Mouse (Mus musculus) liver, adult 2 months (tissue): ENCODE results near the gene Hoxa2. TPM values are rescaled to one million over a fixed set of nuclear protein-coding genes. Genes with fewer than 3 reads are reported as not detected.

ENCODE experiments used
- DNase-seq: peaks from one replicate; pipeline ENCODE4 v3.0.0-alpha.2; 2011; ENCODE audit warnings: low read depth, low spot score; ENCODE audit errors: extremely low read depth
- H3K27ac ChIP-seq: fragments of 200-500 bp; replicated peaks from 2 replicates; pipeline ENCODE4 v1.5.1; 2012; ENCODE audit warnings: low read depth, mild to moderate bottlenecking, control low read depth, inconsistent platforms, low read length; ENCODE audit not compliant: insufficient read depth
- H3K27me3 ChIP-seq: fragments of 200-500 bp; 2 replicates; pipeline ENCODE4 v1.6.1; 2012; ENCODE audit warnings: mild to moderate bottlenecking, moderate library complexity, low read length, inconsistent platforms; ENCODE audit not compliant: control insufficient read depth, insufficient read depth
- H3K36me3 ChIP-seq: fragments of 200-500 bp; 2 replicates; pipeline ENCODE4 v1.6.1; 2012; ENCODE audit warnings: low read length, inconsistent platforms; ENCODE audit not compliant: control insufficient read depth, insufficient read depth
- H3K4me1 ChIP-seq: fragments of 200-500 bp; 2 replicates; pipeline ENCODE4 v1.6.1; 2011; ENCODE audit warnings: low read length; ENCODE audit not compliant: control insufficient read depth, insufficient read depth
- H3K4me3 ChIP-seq: fragments of 200-500 bp; 2 replicates; pipeline ENCODE4 v1.5.1; 2011; ENCODE audit warnings: low read depth, mild to moderate bottlenecking, control low read depth, low read length, moderate library complexity; ENCODE audit not compliant: insufficient read depth
- H3K79me2 ChIP-seq: fragments of 200-500 bp; 2 replicates; pipeline ENCODE4 v1.6.1; 2012; ENCODE audit warnings: inconsistent platforms, mild to moderate bottlenecking, low read length, moderate library complexity; ENCODE audit not compliant: control insufficient read depth, insufficient read depth
- H3K9ac ChIP-seq: fragments of 200-500 bp; 2 replicates; pipeline ENCODE4 v1.6.1; 2012; ENCODE audit warnings: low read depth, mild to moderate bottlenecking, control low read depth, inconsistent platforms, low read length
- CTCF ChIP-seq: fragments of 200-500 bp; IDR thresholded peaks from 2 replicates; pipeline ENCODE4 v1.5.1; 2011; ENCODE audit warnings: low read depth, low read length, control low read depth
- POLR2A ChIP-seq: fragments of 200-500 bp; IDR thresholded peaks from 2 replicates; pipeline ENCODE4 v1.6.1; 2011; ENCODE audit warnings: low read length, control low read depth; ENCODE audit not compliant: insufficient read depth; ENCODE audit errors: extremely low read depth
- WGBS: fragments of 180-500 bp; shearing (Covaris S2); methylation state at CpG from one replicate; pipeline ENCODE4 v1.1.7; 2018; 5-methylcytosine and 5-hydroxymethylcytosine counted together
- polyA plus RNA-seq: library from polyadenylated mRNA; depleted of rRNA; stranded (reverse); fragments of >200 nt; gene quantifications from 2 replicates; pipeline ENCODE4 v1.2.3, GENCODE M21; 2012
- total RNA-seq: library from RNA; depleted of rRNA; stranded (reverse); fragments of >200 nt; gene quantifications from 2 replicates; pipeline ENCODE4 v1.2.3, GENCODE M21; 2014

Gene Hoxa2
- total and polyA plus RNA-seq, 2 experiments: 0.09 to 0.27 TPM

DNA sequence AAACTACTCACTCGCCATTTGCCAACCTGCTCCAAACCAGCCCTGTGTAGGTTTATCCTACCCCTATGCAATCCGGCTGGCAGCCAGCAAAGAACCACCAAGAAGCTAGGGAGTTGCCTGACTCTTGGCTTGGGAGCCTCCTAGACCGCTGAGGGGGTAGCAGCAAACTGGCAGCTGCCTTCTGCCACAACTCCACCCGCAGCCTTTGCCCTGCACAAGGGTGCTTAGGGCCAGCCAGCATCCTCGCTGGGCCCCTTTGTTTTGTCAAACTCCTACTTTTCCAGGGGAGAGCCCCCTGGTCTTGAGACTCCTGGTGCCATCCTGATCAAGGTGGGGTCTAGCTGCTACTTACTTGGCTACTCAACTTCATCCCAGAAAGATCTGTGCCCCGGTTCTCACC, 20.0 kb upstream of the Hoxa2 start:
- no peaks in the 10 kb centered on the region for H3K79me2 ChIP-seq
- peaks cover 15% of the 10 kb centered on the region for H3K27me3 ChIP-seq
- WGBS: 43% methylated on average over 6 of the region's 6 CpGs
- no peaks in the 10 kb centered on the region for H3K36me3 ChIP-seq
- DNase-seq: no peak
- TF ChIP-seq POLR2A (no peak), CTCF (no peak)
- H3K27ac ChIP-seq: no peak overlapping the region
- H3K4me3 ChIP-seq: no peak overlapping the region
- H3K9ac ChIP-seq: no peak overlapping the region
- H3K4me1 ChIP-seq: no peaks in the 10 kb centered on the region

- no peak overlapping the region for H3K9ac ChIP-seq
- 25% methylated on average over 10 of the region's 10 CpGs for WGBS
- DNase-seq: peak; percentile 40
- H3K4me1 ChIP-seq: no peaks in the 10 kb centered on the region
- H3K79me2 ChIP-seq: no peaks in the 10 kb centered on the region
- no peak overlapping the region for H3K4me3 ChIP-seq
- H3K36me3 ChIP-seq: no peaks in the 10 kb centered on the region
- H3K27ac ChIP-seq: no peak overlapping the region
- TF ChIP-seq POLR2A (no peak), CTCF (no peak)
- peaks cover 18% of the 10 kb centered on the region for H3K27me3 ChIP-seq
These were observed 18.9 kb upstream of the Hoxa2 start for GRCm38 (mm10) chr6:52183311-52184080.

DNA sequence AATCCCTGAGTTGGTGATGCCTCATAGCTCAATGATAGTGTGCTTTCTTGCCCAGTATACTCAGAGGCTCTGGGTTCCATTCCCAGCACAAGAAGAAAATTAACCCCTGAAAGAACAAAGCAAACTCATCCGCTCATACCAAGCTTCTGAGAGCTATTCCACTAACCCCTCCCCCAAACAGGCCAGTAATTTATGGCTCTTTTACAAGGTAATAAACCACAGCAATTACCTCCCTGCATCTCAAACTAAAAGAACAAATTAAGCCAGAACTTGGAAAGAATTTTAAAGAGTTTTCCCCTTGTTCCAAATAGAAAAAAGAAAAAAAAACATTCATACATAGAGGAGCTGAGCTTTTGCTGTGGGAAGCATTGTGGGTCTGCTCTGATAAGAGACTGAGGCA, 18.2 kb upstream of the Hoxa2 start:
- Histone ChIP-seq H3K79me2 (no peaks in the 10 kb centered on the region), H3K4me1 (no peaks in the 10 kb centered on the region), H3K27ac (no peak overlapping the region), H3K9ac (no peak overlapping the region), H3K36me3 (no peaks in the 10 kb centered on the region), H3K27me3 (peaks cover 20% of the 10 kb centered on the region), H3K4me3 (no peak overlapping the region)
- WGBS: 83% methylated on average over 1 of the region's 1 CpGs
- TF ChIP-seq CTCF (no peak), POLR2A (no peak)
- DNase-seq: no peak

- H3K4me3 ChIP-seq: no peak overlapping the region
- WGBS: 21% methylated on average over 2 of the region's 2 CpGs
- TF ChIP-seq POLR2A (no peak), CTCF (no peak)
- H3K79me2 ChIP-seq: no peaks in the 10 kb centered on the region
- no peak overlapping the region for H3K27ac ChIP-seq
- H3K4me1 ChIP-seq: no peaks in the 10 kb centered on the region
- peaks cover 21% of the 10 kb centered on the region for H3K27me3 ChIP-seq
- no peak for DNase-seq
- H3K9ac ChIP-seq: no peak overlapping the region
- H3K36me3 ChIP-seq: no peaks in the 10 kb centered on the region
These were observed 17.4 kb upstream of the Hoxa2 start for GRCm38 (mm10) chr6:52182030-52182429.

DNA sequence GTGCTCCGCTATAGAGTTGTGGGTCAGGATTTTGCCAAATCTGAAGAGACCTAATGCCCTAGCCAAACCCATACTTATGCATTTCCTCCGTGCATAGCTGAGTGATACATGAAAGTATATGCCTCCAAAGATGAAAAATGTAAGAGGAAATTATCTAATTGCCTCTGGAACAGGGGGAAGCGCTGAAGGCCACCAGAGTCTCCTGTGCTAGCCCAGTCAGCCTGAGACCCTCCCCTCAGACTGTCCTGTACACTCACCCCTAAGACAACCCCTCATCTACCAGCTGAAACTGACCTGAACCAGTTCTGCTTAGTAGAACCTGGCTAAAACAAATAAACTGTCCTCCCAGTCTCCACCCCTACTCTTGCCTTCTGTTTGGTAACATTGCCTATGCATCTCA, 16.1 kb upstream of the Hoxa2 start:
- WGBS: 66% methylated on average over 3 of the region's 3 CpGs
- H3K4me3 ChIP-seq: no peak overlapping the region
- no peak overlapping the region for H3K27ac ChIP-seq
- H3K36me3 ChIP-seq: no peaks in the 10 kb centered on the region
- peaks cover 19% of the 10 kb centered on the region for H3K27me3 ChIP-seq
- H3K79me2 ChIP-seq: no peaks in the 10 kb centered on the region
- no peak overlapping the region for H3K9ac ChIP-seq
- H3K4me1 ChIP-seq: no peaks in the 10 kb centered on the region
- no peak for DNase-seq
- TF ChIP-seq POLR2A (no peak), CTCF (no peak)

DNA sequence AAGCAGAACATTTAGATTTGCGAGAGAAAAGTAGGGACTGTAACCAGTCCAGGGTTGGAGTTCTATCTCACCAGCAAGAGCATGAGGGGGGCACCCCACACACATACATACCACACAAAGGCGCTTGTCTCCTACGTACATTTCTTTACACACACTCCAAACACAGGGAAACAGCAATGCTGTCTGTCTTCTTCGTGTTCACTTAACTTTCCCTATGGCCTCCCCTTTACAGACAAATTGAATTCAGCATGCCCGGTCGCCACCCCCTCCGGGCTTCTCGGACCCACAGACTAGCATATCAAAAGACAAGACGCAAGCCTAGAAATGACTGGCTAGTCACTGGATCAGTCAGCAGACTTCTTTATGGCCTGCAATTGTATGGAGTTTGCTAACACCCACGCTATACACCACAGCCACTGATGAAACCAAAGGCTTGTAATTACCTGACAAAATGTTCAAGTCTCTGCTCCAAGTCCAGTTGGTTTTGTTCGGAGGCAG, 15.6 kb upstream of the Hoxa2 start:
- H3K27ac ChIP-seq: no peak overlapping the region
- WGBS: 46% methylated on average over 11 of the region's 11 CpGs

More for the DNA sequence above, 15.6 kb upstream of the Hoxa2 start:
- TF ChIP-seq POLR2A (no peak), CTCF (no peak)
- no peak for DNase-seq
- Histone ChIP-seq H3K27me3 (peaks cover 17% of the 10 kb centered on the region), H3K36me3 (no peaks in the 10 kb centered on the region), H3K79me2 (no peaks in the 10 kb centered on the region), H3K4me1 (no peaks in the 10 kb centered on the region), H3K9ac (no peak overlapping the region), H3K4me3 (no peak overlapping the region)
